In genomic region chr13:21169121-21169656, GRCm38 (mm10) we compare ENCODE assay signal across 9 mouse cellular contexts. TPM values are rescaled to one million over a fixed set of nuclear protein-coding genes. Genes with fewer than 3 reads are reported as not detected.
DNase-seq lines count a peak whose midpoint lies in the region; ATAC-seq and TF ChIP-seq lines count a peak whose summit lies in the region.
"Had no signal": no experiment of that assay in that cellular context is flagged by ENCODE, and none has a peak within 500 bp of the region (broad histone marks: within the 10 kb centered on the region; RNA-seq: fewer than 3 reads in every experiment).

No protein-coding gene starts in this region.

- H3K9ac ChIP-seq in kidney, embryonic 16.5 days (replicated peaks; ENCODE audit: low read length), result no peak overlapping the region
- no peak overlapping the region for H3K9ac ChIP-seq in neural tube, embryonic 12.5 days

- H3K4me3 ChIP-seq in cerebellum, adult 2 months (replicated peaks; ENCODE audit: insufficient read depth, low read depth, low read length), result peak overlapping the region; percentile 83
- peak overlapping the region; percentile 73 for H3K4me3 ChIP-seq in embryonic fibroblast, embryonic 13.5 days (ENCODE audit: insufficient read depth, low read length)
- H3K4me3 ChIP-seq in kidney, embryonic 16.5 days (ENCODE audit: low read length), result peak overlapping the region; percentile 73
- peak overlapping the region; percentile 52 for H3K4me3 ChIP-seq in neural tube, embryonic 12.5 days

- no peak for TF ChIP-seq CTCF in cerebellum, adult 2 months (IDR thresholded peaks at IDR 0.05; ENCODE audit: borderline replicate concordance, insufficient read depth, low read depth, low read length)
- no peak for TF ChIP-seq CTCF in embryonic fibroblast, embryonic 13.5 days (IDR thresholded peaks at IDR 0.05; ENCODE audit: borderline replicate concordance, insufficient read depth, low read length)

- no peak for ATAC-seq in cerebellum, adult (ENCODE audit: insufficient number of reproducible peaks, low FRiP score, low TSS enrichment)
- ATAC-seq in kidney, embryonic 16.5 days (ENCODE audit: low FRiP score, low TSS enrichment), result no peak
- no peak for ATAC-seq in neural tube, embryonic 12.5 days (ENCODE audit: low FRiP score, low read depth)

- DNase-seq in cerebellum, adult 2 months, result peak in 1 of 2 experiments; percentile 28
- peak; percentile 46 for DNase-seq in 3T3-L1 (ENCODE audit: low read depth, low spot score)
- DNase-seq in layer of hippocampus, adult 8-10 months (ENCODE audit: low spot score in 2 of 2), result no peak
- no peak for DNase-seq in lung, postnatal 14 days

- H3K9me3 ChIP-seq in kidney, embryonic 16.5 days (ENCODE audit: low read length), result no peaks in the 10 kb centered on the region
- H3K9me3 ChIP-seq in neural tube, embryonic 12.5 days, result no peaks in the 10 kb centered on the region

- peak overlapping the region; percentile 96 for H3K4me2 ChIP-seq in kidney, embryonic 16.5 days (replicated peaks; ENCODE audit: low read depth, low read length)
- peak overlapping the region; percentile 85 for H3K4me2 ChIP-seq in neural tube, embryonic 12.5 days (replicated peaks)

- H3K27me3 ChIP-seq in cerebellum, adult 2 months (ENCODE audit: control insufficient read depth, insufficient read depth, low read length), result no peaks in the 10 kb centered on the region
- no peaks in the 10 kb centered on the region for H3K27me3 ChIP-seq in kidney, embryonic 16.5 days (ENCODE audit: insufficient read depth, low read length)
- no peaks in the 10 kb centered on the region for H3K27me3 ChIP-seq in neural tube, embryonic 12.5 days (replicated peaks)

- H3K27ac ChIP-seq in cerebellum, adult 2 months (ENCODE audit: insufficient read depth, low read length), result no peak overlapping the region
- H3K27ac ChIP-seq in embryonic fibroblast, embryonic 13.5 days (ENCODE audit: insufficient read depth, low read length), result no peak overlapping the region
- H3K27ac ChIP-seq in kidney, embryonic 16.5 days (ENCODE audit: low read length), result no peak overlapping the region
- no peak overlapping the region for H3K27ac ChIP-seq in neural tube, embryonic 12.5 days

- H3K36me3 ChIP-seq in kidney, embryonic 16.5 days (ENCODE audit: insufficient read depth, low read length), result no peaks in the 10 kb centered on the region
- no peaks in the 10 kb centered on the region for H3K36me3 ChIP-seq in neural tube, embryonic 12.5 days

- TF ChIP-seq POLR2A in cerebellum, adult 2 months (IDR thresholded peaks at IDR 0.05; ENCODE audit: borderline replicate concordance, insufficient read depth, low read length), result no peak
- TF ChIP-seq POLR2A in embryonic fibroblast, embryonic 13.5 days (IDR thresholded peaks at IDR 0.05; ENCODE audit: low read depth, low read length), result no peak

- WGBS in cerebellum, adult 2 months, result 3% methylated on average over 14 of the region's 14 CpGs
- 3% methylated on average over 14 of the region's 14 CpGs for WGBS in kidney, embryonic 16.5 days
- WGBS in neural tube, embryonic 12.5 days, result 4% methylated on average over 14 of the region's 14 CpGs

- no peaks in the 10 kb centered on the region for H3K4me1 ChIP-seq in cerebellum, adult 2 months (ENCODE audit: control insufficient read depth, insufficient read depth, low read length)
- H3K4me1 ChIP-seq in embryonic fibroblast, embryonic 13.5 days (ENCODE audit: control insufficient read depth, insufficient read depth, low read length), result 0 out of 2 replicates have a peak, but pooled peaks cover 2% of the 10 kb centered on the region
- peaks cover 14% of the 10 kb centered on the region; the same call in 1 of the 2 replicates for H3K4me1 ChIP-seq in kidney, embryonic 16.5 days (ENCODE audit: insufficient read depth, low read length)
- peaks cover 9% of the 10 kb centered on the region for H3K4me1 ChIP-seq in neural tube, embryonic 12.5 days

RNA-seq across cellular contexts. Expression of gene Trim27, which starts 10.1 kb away (rescaled TPM):
- 27.0 and 28.9 TPM in 2 replicates for polyA plus RNA-seq in cerebellum, adult 2 months (2012; rRNA removed)
- polyA plus RNA-seq in embryonic fibroblast, embryonic 13.5 days (2011; ENCODE audit: insufficient read length, low read depth, missing spikeins), result 52.0 and 61.4 TPM in 2 replicates
- 130 and 131 TPM in 2 replicates for polyA plus RNA-seq in kidney, embryonic 16.5 days (2015; fragmentation: Nextera tagmentation; extraction: Ambion mirVana)
- 124 and 125 TPM in 2 replicates for polyA plus RNA-seq in neural tube, embryonic 12.5 days (2016; fragmentation: Nextera tagmentation; extraction: Ambion mirVana)
- 10 to 100 TPM; 37.2 to 44.2 (median 40.2) TPM for total RNA-seq in layer of hippocampus, adult 8-10 months (2022)

RNA-seq across cellular contexts. Expression of gene Olfr1368, which starts 23.5 kb away (rescaled TPM):
- not detected in 2 replicates for polyA plus RNA-seq in cerebellum, adult 2 months (2012; rRNA removed)
- polyA plus RNA-seq in embryonic fibroblast, embryonic 13.5 days (2011; ENCODE audit: insufficient read length, low read depth, missing spikeins), result not detected in 2 replicates
- polyA plus RNA-seq in kidney, embryonic 16.5 days (2015; fragmentation: Nextera tagmentation; extraction: Ambion mirVana), result not detected in 2 replicates
- polyA plus RNA-seq in neural tube, embryonic 12.5 days (2016; fragmentation: Nextera tagmentation; extraction: Ambion mirVana), result not detected in 2 replicates
- not detected for total RNA-seq in layer of hippocampus, adult 8-10 months (2022)
- total RNA-seq: heart, adult 18-20 months had no signal

RNA-seq across cellular contexts. Expression of gene Olfr263, which starts 39.8 kb away (rescaled TPM):
- polyA plus RNA-seq in cerebellum, adult 2 months (2012; rRNA removed), result not detected in 2 replicates
- polyA plus RNA-seq in embryonic fibroblast, embryonic 13.5 days (2011; ENCODE audit: insufficient read length, low read depth, missing spikeins), result not detected in 2 replicates
- polyA plus RNA-seq in kidney, embryonic 16.5 days (2015; fragmentation: Nextera tagmentation; extraction: Ambion mirVana), result not detected in 2 replicates
- not detected in 2 replicates for polyA plus RNA-seq in neural tube, embryonic 12.5 days (2016; fragmentation: Nextera tagmentation; extraction: Ambion mirVana)
- total RNA-seq in layer of hippocampus, adult 8-10 months (2022), result not detected
- total RNA-seq: heart, adult 18-20 months had no signal

RNA-seq across cellular contexts. Expression of gene Olfr1369-ps1, which starts 57.9 kb away (rescaled TPM):
- not detected in 2 replicates for polyA plus RNA-seq in cerebellum, adult 2 months (2012; rRNA removed)
- polyA plus RNA-seq in embryonic fibroblast, embryonic 13.5 days (2011; ENCODE audit: insufficient read length, low read depth, missing spikeins), result not detected in 2 replicates
- 0.05 TPM in 1 of 2 replicates, not detected in the other for polyA plus RNA-seq in kidney, embryonic 16.5 days (2015; fragmentation: Nextera tagmentation; extraction: Ambion mirVana)
- not detected in 2 replicates for polyA plus RNA-seq in neural tube, embryonic 12.5 days (2016; fragmentation: Nextera tagmentation; extraction: Ambion mirVana)
- under 1 TPM in 1 of 4 experiments, not detected in 3; 0.08 TPM for total RNA-seq in layer of hippocampus, adult 8-10 months (2022)
- total RNA-seq: heart, adult 18-20 months had no signal
